Mouse (Mus musculus) inflammation-experienced regulatory T-cells, adult 6 months (primary cell): Measurements from ENCODE around the gene Itpka. TPM values are rescaled to one million over a fixed set of nuclear protein-coding genes. Genes with fewer than 3 reads are reported as not detected.
"Not testable (repeated sequence)": the region's sequence is repeated elsewhere in the genome, so short reads cannot be mapped to it uniquely, and the experiment has no call there.

Experiments
- ATAC-seq: one replicate; pipeline ENCODE4 v1.8.0; 2017
- polyA plus RNA-seq, 3 experiments: library from polyadenylated mRNA; unstranded; fragments of 100-300 nt; shearing (Covaris generic); gene quantifications; one replicate each; pipeline ENCODE4 v1.2.1; 2017

Itpka gene
- under 1 TPM in 2 of 3 experiments, not detected in 1; 0.32 to 0.39 TPM for polyA plus RNA-seq

DNA sequence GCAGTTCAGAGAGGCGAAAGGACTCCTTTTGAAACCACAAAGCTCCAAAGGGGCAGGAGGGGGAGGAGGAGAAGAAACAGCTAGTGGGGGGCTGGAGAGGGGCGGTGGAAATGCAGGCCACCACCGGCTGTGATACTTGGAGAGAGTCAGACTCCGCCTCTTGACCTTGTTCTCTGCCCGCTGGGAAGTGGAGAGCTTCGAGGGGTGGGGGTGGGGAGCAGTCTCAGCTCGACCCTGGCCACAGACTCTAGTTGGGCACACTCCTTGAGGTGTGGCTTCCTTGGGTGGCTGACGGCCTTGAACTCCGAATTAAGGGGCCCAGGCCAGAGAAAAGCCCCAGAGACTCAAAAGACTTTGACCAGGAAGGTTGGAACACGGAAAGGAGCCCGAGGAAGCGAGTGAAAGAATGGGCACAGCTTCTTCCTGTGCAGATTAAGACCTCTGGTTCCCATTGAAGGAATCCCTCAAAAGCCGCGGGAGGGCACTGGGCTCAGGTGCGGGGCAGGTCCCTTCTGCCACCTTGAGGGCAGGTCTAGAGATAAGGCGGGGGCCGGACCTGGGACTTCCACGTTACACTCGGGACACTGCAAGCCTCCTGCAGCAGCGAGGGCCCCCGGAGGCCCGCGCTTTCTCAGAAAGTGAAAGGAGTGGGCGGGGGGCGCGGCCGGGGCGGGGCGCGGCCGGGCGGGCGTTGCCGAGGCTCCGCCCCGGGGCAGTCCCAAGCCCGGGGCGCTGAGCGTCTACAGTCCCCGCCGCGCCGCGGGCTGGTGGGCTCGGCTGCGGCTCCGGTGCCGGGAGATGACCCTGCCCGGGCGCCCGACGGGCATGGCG lies at the start of gene Itpka:
Gene Itpka, plus strand, starts transcription at position 757 of the 831 bp plus-strand sequence.
- ATAC-seq = peak; percentile 76

DNA sequence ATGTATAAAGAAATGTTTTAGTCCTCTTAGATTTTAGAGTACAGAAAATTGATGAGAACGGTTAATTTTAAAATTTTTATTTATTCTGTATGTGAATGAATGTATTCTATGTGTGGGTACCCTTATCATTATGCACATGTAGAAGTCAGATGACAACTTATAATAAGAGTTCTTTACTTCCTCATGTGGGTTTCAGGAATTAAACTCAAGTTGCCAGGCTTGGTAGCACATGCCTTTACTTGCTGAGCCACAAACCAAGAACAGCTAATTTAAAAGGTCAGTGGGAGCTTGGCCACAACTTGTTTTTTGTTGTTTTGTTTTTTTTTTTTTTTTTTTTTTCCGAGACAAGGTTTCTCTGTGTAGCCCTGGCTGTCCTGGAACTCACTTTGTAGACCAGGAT lies 47.3 kb upstream of the Itpka start:
- no peak for ATAC-seq

DNA sequence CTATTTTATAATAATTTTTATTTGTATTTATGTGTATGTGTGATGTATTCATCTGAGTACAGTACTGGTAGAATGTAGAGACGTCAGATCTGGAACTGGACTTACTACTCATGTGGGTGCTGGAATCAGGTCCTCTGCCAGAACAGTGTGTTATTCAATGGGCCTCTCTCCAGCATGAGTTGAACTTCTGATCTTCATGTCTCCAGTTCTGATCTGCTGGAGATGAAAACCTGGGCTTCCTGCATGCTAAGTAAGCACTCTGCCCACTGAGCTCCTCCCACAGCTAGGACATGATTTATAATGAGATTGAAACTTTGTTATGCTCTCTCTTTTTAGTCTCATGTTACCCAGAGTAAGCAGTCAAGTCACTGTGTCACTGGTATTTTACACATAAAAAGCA lies 46.0 kb upstream of the Itpka start:
- ATAC-seq = no peak

DNA sequence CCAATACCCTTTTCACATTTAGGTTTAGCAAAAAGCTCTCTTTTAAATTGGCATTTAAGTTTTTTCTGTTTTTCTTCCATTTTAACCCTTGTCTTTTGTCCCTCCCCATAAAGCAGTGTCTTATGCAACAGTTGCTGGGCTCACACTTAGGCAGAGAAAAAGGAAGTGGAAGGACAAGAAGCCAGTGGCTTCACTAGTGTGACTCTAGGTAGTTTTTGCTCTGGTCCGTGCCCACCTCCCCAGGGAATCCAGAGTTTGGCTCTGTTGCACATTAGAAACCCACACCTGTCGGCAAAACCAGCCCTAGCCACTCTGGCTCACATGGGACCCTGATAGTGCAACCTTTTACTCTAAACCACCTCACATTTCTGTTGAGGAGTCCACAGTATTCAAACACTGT lies 43.7 kb upstream of the Itpka start:
- ATAC-seq = no peak

DNA sequence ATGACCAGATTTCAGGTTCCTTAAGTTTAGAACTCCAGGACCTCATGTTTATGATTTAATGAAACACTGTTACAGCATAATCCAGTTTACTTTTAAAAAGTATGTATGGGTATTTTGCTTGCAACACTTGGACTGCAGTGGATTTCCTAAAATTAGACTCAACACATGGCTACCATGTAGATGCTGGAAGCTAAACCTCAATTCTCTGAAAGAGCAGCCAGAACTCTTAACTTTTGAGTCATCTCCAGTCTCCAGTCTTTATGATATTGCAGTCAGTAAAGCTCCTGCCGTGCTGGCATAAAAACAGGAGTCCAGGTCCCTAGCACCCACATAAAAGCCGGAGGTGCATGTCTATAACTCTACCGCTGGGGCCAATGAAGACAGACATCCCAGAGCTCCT lies 42.2 kb upstream of the Itpka start:
- no peak for ATAC-seq

DNA sequence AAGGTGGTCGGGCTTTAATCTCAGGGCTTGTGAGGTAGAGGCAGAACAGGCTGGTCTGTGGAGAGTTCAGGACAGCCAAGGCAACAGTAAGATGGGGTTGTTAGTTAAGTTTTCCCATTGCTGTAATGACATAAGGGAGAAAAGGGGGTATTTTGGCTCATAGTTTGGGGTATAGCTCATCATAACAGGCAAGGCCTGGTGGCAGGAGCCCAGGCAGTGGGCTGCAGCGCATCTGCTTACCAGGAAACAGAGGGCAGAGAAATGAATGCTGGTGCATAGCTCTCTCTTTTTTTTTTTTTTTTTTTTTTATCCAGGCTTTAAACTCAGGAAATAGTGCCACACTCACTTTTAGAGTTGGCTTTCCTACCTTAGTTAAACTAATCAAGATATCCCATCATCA lies 39.0 kb upstream of the Itpka start:
- ATAC-seq = no peak

DNA sequence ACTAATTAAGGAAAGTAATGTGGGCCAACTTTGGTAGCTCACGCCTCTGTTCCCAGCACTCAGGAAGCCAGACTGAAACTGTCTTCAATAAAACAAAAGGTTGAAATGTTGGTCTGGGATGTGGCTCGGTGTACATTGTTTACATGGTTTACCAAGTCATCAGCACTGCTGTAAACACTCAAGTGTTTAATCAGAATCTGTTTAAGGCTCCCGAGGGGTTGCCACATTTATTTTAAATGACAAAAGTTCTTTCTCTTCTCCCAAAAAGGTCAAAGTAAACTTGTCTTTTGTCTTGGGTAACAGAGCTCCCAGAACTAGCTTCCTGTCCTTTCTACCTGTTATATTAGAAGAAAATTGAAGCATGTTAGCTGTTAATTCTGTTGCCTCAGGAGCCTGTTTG lies 34.5 kb upstream of the Itpka start:
- ATAC-seq = no peak

DNA sequence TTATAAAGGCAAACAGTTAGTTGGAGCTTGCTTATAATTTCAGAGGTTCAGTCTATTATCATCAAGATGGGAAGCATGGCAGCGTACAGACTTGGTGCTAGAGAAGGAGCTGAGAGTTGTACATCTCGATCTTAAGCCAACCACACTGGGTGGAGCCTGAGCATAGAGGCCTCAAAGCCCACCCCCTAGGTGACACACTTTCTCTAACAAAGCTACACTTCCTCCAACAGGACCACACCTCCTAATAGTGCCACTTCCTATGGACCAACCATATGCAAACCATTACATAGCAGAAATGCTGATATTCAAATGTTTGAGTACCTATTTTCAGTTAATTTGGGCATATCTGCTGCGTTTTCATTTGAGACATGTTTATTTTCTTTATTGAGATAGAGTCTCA lies 32.1 kb upstream of the Itpka start:
- ATAC-seq = no peak

DNA sequence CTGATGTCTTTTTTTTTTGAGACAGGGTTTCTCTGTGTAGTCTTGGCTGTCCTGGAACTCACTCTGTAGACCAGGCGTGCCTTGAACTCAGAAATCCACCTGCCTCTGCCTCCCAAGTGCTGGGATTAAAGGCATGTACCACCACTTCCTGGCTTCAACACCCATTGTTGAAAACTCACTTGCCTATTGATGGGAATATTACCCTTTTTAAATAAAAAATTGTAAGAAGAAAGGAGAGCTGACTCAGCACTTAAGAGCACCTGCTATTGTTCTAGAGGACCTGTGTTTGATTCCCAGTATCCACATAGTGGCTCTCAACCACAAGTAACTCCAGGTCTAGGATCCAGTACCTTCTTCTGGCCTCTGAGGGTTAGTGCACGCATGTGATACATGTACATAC lies 26.3 kb upstream of the Itpka start:
- ATAC-seq = not testable (repeated sequence)

DNA sequence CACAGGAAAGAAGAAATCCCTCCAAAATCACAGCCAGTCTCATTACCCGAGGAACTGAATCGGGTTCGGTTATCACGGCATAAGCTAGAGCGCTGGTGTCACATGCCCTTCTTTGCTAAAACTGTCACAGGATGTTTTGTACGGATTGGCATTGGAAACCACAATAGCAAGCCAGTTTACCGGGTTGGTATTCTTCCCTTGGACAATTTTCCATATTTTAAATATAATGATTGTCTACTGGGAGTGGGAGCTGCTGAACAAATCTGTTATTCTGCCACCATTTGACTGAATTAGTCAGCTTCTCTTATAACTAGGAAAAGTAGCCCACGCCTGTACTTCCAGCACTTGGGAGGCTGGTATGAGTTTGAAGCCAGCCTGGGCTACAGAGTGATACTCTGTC lies 21.1 kb upstream of the Itpka start:
- no peak for ATAC-seq

DNA sequence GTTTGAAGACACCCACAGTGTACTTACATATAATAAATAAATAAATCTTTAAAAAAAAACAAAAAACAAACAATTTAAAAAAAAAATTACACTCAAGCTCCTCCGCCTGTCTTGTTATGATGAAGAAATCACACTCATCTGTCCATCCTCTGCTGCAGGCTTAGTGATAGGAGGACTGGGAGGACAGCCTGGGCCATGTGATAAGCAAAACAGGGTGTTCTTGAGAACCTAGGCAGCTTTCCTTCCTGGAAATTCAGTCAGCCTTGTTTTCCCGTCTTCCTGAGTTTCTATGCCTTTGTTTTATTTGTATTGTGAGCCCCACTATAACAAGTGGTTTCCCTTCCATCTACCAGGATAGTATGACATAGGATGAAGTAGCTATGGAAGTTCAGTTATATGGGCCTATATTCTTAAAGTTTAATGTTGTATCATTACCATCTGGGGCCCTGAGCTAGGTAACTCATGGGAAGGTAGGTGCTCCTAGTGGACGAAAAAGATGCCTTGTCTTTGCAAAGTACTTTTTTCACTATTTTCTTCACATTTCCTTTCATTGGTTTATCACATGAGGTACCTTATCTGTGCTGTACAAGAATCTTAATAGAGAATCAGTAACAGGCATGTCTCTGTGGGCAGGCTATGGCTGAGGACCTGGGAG lies 14.2 kb upstream of the Itpka start:
- no peak for ATAC-seq

DNA sequence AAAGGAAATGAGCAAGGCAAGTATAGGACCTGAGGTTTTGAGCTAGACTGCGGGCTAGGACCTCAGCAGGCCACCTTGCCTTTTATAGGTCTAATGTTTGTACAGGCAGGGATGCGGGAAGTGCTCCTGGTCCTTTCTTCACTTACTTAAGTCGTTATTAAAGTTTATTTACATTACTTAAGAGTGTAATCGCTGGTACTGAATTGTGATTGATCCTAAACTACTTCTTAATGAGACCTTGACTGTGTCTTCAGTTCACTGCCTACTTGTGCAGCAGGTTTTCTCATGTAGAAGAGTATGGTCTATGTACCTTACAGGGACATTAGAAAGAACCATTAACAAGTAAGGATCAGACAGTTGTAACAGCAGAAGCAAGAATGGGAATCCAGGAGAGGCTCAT lies 11.4 kb upstream of the Itpka start:
- ATAC-seq = no peak

DNA sequence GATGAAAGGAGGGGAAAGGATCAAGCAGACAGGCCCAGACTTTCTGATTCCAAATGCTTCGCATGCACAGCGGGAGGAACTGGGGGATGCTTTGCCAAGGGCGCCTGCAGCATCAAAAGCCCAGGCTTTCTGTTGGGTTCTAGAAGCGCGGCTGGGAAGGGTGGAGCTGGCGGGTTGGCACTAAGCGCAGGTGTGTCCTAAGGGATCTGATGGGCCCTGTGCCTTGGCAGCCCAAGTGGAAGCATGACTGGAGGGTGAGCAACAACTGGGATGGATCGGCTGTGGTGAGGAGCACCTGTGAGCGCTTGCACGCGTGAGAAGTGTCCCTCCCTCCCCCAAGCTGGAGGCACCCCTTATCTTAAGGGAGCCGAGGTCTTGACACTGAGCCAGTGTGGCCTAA lies 5.0 kb upstream of the Itpka start:
- ATAC-seq = no peak

DNA sequence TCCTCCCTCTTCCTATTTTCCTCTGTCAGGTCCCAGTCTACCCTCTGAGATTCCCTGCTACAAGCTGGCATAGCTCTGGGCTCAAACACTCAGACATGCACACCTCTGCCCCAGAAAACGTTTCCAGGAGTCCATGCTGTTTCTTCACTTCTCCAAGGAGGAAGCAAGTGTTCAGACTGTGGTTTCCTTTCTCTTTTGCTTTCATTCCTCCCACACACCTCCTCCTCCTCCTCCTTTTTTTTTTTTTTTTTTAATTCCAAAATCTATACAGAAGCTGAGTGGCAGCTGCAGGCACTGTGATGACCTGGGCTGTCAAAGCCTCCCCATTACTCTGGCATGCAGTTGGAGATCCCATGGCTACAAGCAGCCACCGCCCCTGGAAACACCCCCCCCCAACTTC lies 1.6 kb upstream of the Itpka start:
- ATAC-seq = no peak

DNA sequence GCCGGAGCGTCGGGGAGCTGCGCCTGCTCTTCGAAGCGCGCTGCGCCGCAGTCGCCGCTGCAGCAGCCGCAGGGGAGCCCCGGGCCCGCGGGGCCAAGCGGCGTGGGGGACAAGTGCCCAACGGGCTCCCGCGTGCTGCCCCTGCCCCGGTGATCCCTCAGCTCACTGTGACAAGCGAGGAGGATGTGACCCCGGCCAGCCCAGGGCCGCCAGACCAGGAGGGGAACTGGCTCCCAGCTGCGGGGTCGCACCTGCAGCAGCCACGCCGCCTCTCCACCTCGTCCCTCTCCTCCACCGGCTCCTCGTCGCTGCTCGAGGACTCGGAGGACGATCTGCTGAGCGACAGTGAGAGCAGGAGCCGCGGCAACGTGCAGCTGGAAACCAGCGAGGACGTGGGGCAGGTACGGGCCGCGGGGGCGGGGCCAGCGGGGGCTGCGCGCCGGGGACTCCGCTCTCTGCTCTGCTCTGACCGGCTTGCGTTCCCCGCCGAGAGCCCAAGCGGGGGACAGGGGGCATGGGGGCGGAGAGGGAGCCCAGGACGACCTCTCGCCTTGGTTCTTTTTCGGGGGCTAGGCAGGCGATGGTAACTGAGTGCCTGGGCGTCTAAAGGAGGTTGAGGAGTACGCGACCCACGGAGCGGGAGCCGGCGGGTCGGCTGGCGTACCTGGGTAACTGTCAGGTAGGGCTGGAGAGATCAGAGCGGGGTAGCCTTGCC lies 481 bp downstream of the Itpka start:
- ATAC-seq = peak; percentile 45

DNA sequence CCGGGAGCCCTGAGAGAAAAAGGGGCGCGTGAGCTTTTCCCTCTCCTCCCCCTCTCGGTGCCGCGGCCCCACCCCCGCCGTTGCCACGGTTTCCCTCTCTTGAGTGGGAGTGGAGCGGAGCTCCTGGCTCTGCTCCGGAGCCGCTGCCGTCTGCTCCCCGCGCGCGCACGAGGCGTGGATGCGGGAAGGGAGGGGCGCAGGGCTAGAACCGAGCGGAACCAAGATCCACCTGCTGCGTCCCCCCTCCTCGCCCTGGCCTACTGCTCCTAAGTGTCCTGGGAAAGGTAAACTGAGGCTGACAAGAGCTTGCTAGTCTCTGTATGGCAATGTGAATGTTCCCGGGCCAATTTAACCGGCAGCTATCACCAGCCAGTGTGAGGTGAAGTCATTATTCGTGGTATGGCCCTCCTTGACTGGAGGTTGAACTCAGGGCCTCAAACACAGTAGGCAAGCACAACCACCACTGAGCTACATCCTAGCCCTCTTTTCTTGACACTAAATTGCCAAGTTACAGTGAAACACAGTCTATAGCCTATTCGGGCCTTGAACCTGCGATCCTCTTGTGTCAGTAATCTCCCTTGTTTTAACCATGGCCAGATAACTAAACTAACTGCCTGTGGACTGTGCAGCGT lies 1.2 kb downstream of the Itpka start:
- ATAC-seq = no peak

DNA sequence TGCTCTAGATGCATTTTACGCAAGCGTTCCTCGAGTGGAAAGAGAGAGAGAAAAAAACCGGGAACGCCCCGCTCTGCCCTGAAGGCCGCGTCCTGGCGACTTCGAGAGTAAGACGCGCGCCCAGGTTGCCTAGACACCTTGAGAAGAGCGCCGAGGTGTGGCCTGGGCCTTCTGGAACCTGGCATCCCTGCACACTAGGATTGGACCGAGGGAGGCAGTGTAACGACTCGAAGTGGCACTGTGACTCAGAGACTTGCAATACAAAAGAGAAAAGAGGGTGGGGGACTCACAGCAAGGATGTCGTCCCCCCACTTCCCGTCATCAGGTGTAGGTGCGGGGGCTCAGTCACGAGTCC lies 1.6 kb downstream of the Itpka start:
- ATAC-seq = no peak

DNA sequence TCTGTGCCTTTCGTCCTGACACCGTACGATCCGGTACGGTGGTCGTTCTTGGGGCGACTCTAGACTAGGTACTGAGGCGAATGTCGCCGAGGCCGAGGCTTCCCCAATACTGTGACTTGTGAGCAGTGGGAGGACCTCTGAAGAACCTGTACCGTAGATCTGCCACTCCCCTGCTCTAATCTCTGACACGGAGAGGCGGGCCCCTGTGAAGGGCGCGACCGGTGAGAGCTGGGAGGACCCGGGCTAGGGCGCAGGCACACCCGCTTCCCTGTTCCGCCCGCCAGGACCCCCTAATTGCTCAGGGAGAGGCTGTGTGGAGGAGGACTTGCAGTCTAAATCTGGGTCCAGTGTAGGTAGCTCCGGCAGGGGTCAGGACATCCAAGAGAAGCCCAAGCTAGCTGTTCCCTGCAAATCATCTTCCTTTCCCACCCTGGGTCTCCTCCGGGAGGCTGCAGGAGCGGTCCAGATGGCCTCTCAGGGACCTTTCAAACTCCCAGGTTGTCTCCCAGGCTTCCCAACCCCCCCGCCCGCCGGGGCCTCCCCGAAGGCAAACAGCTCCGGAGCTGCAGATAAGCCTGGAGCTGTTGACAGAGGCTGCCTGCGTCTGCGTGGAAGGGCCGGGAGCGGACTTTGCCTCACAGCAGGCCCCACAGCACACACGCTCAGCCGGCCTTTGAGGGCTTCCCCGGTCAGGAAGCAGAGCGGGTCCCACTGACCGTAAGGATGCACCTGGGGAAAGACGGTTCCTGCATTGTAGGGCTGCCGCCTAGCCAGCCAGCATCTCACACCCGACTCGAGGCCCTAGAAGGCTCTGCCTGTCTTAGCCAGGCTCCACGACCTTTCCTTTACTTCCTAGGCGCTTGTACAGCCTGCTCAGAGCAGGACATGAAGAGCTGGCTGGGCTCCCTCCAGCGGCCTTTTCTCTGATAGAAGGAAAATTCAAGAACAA lies 2.3 kb downstream of the Itpka start:
- ATAC-seq = no peak

DNA sequence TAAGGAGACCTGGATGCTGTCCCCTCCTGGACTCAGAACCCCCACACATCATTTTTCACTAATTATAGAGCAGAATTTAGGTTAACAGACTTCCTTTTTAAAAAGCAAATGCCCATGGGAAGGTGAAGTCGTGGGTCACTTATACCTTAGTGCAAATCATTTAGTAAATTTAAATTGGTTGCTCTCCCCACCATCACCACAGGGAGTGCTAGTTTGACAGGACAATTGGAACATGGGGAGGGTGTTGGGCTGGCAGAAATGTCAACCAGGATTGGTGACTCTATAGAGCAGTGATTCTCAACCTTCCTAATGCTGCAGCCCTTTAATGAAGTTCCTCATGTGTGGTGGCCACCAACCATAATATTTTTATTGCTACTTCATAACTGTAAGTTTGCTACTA lies 3.1 kb downstream of the Itpka start:
- no peak for ATAC-seq

DNA sequence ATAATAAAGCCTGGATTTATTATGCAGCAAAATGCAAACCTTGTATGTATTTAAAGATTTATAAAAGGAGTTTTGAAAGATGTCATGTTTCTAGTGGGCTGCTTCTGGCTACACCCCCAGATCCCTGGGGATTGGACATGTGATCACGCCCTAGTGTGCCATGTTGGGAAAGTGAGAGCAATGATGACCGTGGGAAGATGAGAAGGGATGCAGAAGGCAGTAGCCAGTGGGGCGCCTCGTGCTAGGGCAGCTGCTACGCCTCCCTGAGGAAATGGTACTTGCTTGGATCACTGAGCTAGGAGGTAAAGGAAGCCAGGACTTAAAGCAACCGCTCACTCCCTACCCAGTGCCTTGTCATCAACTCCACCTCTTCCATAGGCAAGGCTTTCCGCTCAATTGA lies 5.4 kb downstream of the Itpka start:
- ATAC-seq = no peak

DNA sequence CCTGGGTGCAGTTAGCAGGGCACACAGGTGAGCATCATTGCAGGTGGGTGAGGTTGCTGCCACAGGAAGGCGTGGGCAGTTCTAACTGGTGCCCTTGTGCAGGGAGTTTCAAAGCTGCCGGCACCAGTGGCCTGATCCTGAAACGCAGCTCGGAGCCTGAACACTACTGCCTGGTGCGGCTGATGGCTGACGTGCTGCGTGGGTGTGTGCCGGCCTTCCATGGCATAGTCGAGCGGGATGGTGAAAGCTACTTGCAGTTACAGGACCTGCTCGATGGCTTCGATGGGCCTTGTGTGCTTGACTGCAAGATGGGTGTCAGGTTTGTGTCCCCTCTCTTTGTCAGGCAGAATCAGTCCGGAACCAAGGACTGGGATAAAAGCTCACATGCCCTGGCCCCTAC lies 7.1 kb downstream of the Itpka start:
- no peak for ATAC-seq

DNA sequence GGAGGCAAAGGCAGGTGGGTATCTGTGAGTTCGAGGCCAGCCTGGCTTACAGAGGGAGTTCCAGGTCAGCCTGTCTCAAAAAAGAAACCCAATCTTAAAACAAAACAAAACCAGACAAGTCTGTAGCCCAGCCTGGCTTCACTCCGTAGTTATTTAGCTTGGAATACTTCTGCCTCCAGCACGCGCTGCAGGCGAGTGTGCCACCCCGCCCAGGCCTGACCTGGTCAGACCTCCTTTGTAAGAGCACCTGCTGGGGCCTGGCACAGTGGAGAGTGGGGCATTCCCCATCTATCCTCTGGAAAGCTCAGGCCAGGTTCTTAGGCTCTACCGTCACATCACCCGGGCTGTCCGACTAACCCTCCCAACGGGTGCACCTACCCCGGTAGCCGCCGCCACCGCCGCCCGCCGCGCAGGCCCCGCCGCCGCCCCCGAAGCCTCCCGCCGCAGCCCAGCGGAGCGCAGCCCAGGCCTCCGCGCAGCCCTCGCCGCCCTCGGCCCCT lies 15.5 kb downstream of the Itpka start:
- ATAC-seq = no peak
